Mouse (Mus musculus): ENCODE data around the gene Pbx3. TPM values are rescaled to one million over a fixed set of nuclear protein-coding genes. Genes with fewer than 3 reads are reported as not detected.

Gene Pbx3
- polyA plus RNA-seq, 1 experiment from 2014 or later = 92.9 TPM

DNA sequence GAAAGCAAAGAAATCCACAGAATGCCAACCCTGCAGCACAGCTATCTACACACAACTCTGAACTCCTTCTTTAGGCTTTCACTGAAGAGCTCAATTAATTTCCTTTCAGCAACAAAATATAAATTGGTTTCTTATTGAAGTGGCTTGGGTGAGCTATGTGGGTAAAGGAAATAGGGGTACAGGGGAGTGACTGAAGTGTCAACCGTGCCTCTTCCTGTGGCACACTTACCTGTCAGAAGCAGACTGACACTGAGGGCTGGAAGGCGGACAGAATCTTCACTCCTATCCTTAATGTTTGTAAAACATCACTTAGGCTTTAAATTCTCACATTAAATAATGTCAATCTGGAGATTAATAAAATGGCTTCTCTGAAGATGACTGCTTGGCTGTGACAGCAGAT lies 168.6 kb downstream of the Pbx3 start:
- Histone ChIP-seq H3K9me3 (no peaks in the 10 kb centered on the region), H3K27me3 (replicated peaks) (no peaks in the 10 kb centered on the region), H3K27ac (no peak overlapping the region), H3K9ac (no peak overlapping the region), H3K4me1 (no peaks in the 10 kb centered on the region), H3K4me3 (no peak overlapping the region), H3K4me2 (replicated peaks) (no peak overlapping the region), H3K36me3 (peaks cover 17% of the 10 kb centered on the region)
- ATAC-seq (ENCODE audit: low FRiP score, low read depth) = no peak
- 100% methylated on average over 2 of the region's 2 CpGs for WGBS

DNA sequence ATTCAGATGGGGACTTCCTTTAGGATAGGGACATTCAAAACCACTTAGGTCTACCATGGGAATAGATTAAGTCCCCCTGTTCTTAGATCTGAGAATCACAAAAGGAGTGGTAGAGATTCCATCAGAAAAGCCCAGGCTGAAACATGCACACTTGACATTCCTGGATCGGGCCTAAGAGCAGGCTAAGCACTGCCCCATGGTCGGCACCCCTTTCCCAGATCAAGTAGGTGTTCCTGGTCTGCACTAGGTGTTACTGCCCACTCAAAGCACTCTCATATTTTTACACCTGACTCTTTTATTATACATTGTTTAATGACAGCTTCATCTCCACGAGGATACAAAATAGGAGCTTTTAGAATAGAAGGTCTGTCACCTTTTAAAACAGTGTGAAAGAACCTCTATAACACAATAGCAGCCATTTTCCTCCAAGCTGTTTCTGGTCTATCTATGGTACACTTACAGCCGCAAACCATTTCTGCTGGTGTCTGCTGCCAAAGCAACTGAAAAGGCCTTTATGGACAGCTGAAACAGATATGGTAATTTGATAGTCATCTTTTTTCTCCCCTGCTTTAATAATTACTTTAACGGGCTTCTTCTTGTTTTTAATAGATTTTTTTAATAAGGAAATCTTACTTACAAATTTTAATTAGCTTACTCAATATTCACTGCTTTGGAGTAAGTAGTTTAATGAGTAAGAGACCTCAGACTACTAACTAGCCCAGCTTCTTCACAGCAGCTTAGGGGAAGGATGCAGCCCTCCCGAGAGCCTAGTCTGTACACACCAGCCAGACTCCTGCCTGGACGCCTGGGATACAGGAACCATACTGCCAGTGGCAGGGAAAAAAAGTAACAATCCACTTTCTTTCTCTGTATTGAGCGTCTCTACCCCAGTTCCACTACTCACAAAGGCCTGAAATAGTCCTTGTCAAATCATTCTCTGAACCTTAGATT lies 178.8 kb downstream of the Pbx3 start:
- H3K4me3 ChIP-seq = no peak overlapping the region
- WGBS = 74% methylated on average over 8 of the region's 8 CpGs
- H3K9me3 ChIP-seq = no peaks in the 10 kb centered on the region
- no peak overlapping the region for H3K27ac ChIP-seq
- 0 out of 2 replicates have a peak, but pooled peaks cover 2% of the 10 kb centered on the region for H3K36me3 ChIP-seq
- H3K27me3 ChIP-seq (replicated peaks) = no peaks in the 10 kb centered on the region
- ATAC-seq (ENCODE audit: low FRiP score, low read depth) = no peak
- 0 out of 2 replicates have a peak, but pooled peaks cover 2% of the 10 kb centered on the region for H3K4me1 ChIP-seq
- no peak overlapping the region for H3K9ac ChIP-seq
- H3K4me2 ChIP-seq (replicated peaks) = no peak overlapping the region

DNA sequence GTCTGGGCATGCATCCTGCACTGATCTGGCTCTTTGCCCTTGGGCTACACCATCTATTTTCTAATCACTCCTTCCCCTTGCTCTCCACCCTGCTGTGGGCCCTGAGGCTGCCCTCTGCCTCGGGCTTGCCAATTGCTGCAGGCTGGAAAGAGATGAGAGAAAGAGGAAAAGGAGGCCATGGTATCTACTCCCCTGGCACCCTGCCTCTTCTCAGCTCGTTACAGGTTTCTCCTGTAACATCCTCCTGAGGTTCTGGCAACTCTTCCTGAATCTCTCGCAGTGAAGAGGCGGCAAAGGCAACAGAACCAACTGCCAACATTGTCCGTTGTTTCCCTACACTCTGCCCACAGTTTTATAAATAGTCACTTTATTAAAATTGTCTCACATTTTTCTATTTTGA lies 179.7 kb downstream of the Pbx3 start:
- 0 out of 2 replicates have a peak, but pooled peaks cover 2% of the 10 kb centered on the region for H3K36me3 ChIP-seq
- H3K27ac ChIP-seq = no peak overlapping the region
- H3K9me3 ChIP-seq = no peaks in the 10 kb centered on the region
- no peak overlapping the region for H3K4me3 ChIP-seq
- no peak for ATAC-seq (ENCODE audit: low FRiP score, low read depth)
- H3K27me3 ChIP-seq (replicated peaks) = no peaks in the 10 kb centered on the region
- WGBS = 84% methylated on average over 5 of the region's 5 CpGs
- no peak overlapping the region for H3K4me2 ChIP-seq (replicated peaks)
- H3K4me1 ChIP-seq = 0 out of 2 replicates have a peak, but pooled peaks cover 2% of the 10 kb centered on the region
- H3K9ac ChIP-seq = no peak overlapping the region

DNA sequence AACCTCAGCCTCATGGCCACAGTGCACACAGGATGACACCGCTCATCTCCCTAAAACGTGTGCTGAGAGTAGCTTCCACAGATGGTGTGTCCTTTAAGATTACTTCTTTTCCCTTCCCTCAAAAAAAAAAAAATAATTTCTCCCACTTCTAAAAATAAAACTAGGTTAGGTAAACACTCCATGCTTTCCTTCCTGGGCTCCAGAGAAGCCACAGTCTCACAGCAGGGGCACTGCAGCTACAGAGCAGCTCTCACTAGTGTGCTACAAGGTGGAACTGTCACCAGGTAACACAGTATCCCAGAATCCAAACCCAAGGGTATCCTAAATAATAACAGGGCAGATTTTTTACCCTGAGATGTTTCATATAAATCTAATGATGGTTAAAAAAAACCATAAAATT lies 185.6 kb downstream of the Pbx3 start:
- no peak overlapping the region for H3K27ac ChIP-seq
- no peak overlapping the region for H3K9ac ChIP-seq
- H3K4me2 ChIP-seq (replicated peaks) = no peak overlapping the region
- ATAC-seq (ENCODE audit: low FRiP score, low read depth) = no peak
- H3K36me3 ChIP-seq = no peaks in the 10 kb centered on the region
- WGBS = 69% methylated on average over 2 of the region's 2 CpGs
- H3K9me3 ChIP-seq = no peaks in the 10 kb centered on the region
- H3K4me3 ChIP-seq = no peak overlapping the region
- H3K27me3 ChIP-seq (replicated peaks) = no peaks in the 10 kb centered on the region
- no peaks in the 10 kb centered on the region for H3K4me1 ChIP-seq

DNA sequence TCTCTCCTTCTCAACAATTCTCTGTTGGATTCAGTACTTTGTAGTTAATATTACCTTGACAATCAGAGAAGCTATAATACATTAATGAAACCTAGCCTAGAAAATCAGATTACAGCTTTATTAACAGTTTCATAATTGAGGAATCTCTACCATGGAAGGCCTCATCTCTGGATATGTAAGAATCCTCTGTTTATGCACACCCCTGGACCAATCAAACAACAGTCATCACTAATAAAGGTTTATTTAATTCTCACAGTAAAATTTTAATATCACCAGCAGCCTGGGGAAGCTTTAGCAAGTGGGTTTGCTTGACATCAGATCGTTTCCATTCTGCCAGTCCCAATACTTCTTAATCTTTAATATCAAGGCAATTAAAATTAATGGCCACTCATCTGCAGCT lies 191.3 kb downstream of the Pbx3 start:
- Histone ChIP-seq H3K4me1 (0 out of 2 replicates have a peak, but pooled peaks cover 4% of the 10 kb centered on the region), H3K36me3 (peaks cover 8% of the 10 kb centered on the region; the same call in 1 of the 2 replicates), H3K9ac (no peak overlapping the region), H3K27me3 (replicated peaks) (no peaks in the 10 kb centered on the region), H3K9me3 (no peaks in the 10 kb centered on the region), H3K4me2 (replicated peaks) (no peak overlapping the region), H3K27ac (no peak overlapping the region), H3K4me3 (no peak overlapping the region)
- no peak for ATAC-seq (ENCODE audit: low FRiP score, low read depth)
- 71% methylated on average over 1 of the region's 1 CpGs for WGBS

DNA sequence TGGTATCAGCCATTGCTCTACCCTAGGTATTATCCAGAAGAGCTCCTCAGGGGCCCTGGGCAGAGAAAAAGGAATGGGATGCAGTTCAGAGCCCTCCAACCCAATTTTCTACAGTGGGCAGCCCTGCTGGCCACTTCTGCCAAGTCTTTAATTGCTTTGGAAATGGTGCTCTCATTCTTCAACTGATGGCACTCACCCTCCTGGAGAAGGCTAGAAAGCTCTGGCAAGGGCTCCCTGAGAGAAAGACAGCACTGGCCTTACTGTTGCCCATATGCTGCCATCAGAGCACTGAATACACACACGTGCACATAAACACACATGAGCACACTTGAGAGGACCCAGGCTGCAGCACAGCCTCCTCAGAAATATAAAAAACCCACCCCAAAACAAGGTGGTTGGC lies 193.6 kb downstream of the Pbx3 start:
- ATAC-seq (ENCODE audit: low FRiP score, low read depth) = no peak
- 90% methylated on average over 1 of the region's 1 CpGs for WGBS
- H3K9me3 ChIP-seq = no peaks in the 10 kb centered on the region
- H3K27ac ChIP-seq = no peak overlapping the region
- no peak overlapping the region for H3K4me3 ChIP-seq
- no peak overlapping the region for H3K9ac ChIP-seq
- H3K27me3 ChIP-seq (replicated peaks) = no peaks in the 10 kb centered on the region
- H3K36me3 ChIP-seq = peaks cover 16% of the 10 kb centered on the region; the same call in 1 of the 2 replicates
- H3K4me1 ChIP-seq = peaks cover 20% of the 10 kb centered on the region
- H3K4me2 ChIP-seq (replicated peaks) = no peak overlapping the region

DNA sequence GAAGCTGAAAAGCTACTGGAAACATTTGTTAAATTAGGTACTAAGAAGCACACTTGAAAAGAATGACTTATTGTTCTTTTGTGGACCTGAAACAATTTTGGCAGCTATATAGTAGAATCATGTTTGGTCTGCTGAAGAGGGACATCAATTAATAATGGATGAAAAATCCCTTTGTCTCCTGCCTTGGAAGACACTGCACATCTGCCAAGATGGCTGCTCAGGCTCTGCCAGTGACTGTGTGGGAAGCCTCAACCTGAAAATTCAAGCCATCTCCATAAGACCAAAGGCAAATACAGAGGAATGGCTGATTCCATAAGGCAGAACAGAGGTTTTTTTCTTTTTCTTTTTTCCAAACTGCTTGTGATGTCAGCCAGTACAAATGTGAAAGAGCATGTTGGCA lies 194.3 kb downstream of the Pbx3 start:
- Histone ChIP-seq H3K4me1 (peaks cover 27% of the 10 kb centered on the region), H3K27me3 (replicated peaks) (no peaks in the 10 kb centered on the region), H3K9ac (no peak overlapping the region), H3K4me3 (no peak overlapping the region), H3K27ac (no peak overlapping the region), H3K36me3 (peaks cover 16% of the 10 kb centered on the region; the same call in 1 of the 2 replicates), H3K9me3 (no peaks in the 10 kb centered on the region), H3K4me2 (replicated peaks) (no peak overlapping the region)
- no peak for ATAC-seq (ENCODE audit: low FRiP score, low read depth)

DNA sequence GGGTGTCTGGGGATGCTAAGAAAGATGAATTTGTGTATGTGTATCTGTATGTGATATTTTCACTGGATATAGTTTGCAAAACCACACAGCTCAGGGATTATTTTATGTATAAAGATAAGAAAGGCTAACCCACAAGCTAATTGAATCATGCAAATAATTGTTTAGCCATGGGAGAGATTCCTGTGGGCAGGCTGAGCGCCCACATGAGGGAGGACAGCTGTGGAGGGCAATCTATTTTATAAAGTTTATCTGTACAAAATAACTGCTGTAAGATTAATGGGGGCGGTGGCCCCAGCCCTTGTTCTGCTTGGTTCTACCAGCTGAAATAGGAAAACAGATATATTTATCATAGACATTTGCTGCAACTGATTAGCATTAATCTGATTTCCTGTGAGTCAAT lies 202.5 kb downstream of the Pbx3 start:
- Histone ChIP-seq H3K4me3 (no peak overlapping the region), H3K4me1 (peaks cover 15% of the 10 kb centered on the region), H3K27ac (no peak overlapping the region), H3K9me3 (no peaks in the 10 kb centered on the region), H3K4me2 (replicated peaks) (no peak overlapping the region), H3K9ac (no peak overlapping the region), H3K36me3 (peaks cover 20% of the 10 kb centered on the region), H3K27me3 (replicated peaks) (no peaks in the 10 kb centered on the region)
- no peak for ATAC-seq (ENCODE audit: low FRiP score, low read depth)
- 92% methylated on average over 2 of the region's 2 CpGs for WGBS

DNA sequence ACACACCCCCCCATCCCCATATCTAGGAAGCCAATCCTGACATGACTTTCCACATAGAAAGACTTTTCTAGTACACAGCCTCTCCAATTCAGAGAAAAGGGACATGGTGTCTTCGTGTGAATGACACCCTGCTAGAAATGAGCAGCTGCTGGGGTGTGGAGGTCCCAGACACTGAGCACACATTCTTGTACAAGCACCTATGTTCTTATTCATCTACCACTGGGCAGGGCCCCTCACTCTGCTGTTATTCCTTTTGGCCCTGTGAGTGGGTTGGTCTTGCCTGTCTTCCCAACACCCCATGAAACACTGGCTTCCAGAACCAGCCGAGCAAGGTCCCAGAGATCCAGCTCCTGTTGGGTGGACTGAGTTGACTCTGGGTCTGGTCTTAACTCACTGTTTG lies 203.3 kb downstream of the Pbx3 start:
- Histone ChIP-seq H3K9me3 (no peaks in the 10 kb centered on the region), H3K4me2 (replicated peaks) (no peak overlapping the region), H3K27ac (no peak overlapping the region), H3K36me3 (peaks cover 18% of the 10 kb centered on the region), H3K4me1 (peaks cover 12% of the 10 kb centered on the region; the same call in 1 of the 2 replicates), H3K9ac (no peak overlapping the region), H3K27me3 (replicated peaks) (no peaks in the 10 kb centered on the region), H3K4me3 (no peak overlapping the region)
- ATAC-seq (ENCODE audit: low FRiP score, low read depth) = no peak
- WGBS = 94% methylated on average over 2 of the region's 2 CpGs

DNA sequence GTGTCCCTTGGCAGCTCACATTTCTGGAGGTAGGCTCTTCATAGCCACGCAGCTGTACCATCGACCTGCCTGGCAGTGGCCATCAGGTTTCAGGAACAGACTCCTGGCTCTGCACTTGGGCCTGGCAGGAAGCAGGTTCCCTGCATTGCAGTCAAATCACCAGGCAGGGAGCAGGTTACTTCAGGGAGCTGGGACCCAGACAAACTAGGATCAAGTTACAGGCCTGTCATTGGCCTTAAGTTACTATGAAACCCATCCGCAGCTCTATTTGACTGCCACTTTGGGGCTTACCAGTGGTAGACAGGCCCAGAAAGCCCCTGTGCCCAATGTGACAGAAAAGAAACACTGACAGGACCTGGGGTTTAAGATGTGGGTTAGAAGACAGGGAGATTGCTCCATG lies 204.8 kb downstream of the Pbx3 start:
- 60% methylated on average over 3 of the region's 3 CpGs for WGBS
- H3K4me1 ChIP-seq = no peaks in the 10 kb centered on the region
- H3K27ac ChIP-seq = no peak overlapping the region
- H3K36me3 ChIP-seq = peaks cover 18% of the 10 kb centered on the region
- H3K9ac ChIP-seq = no peak overlapping the region
- H3K4me3 ChIP-seq = no peak overlapping the region
- no peaks in the 10 kb centered on the region for H3K27me3 ChIP-seq (replicated peaks)
- no peaks in the 10 kb centered on the region for H3K9me3 ChIP-seq
- ATAC-seq (ENCODE audit: low FRiP score, low read depth) = no peak
- H3K4me2 ChIP-seq (replicated peaks) = no peak overlapping the region

DNA sequence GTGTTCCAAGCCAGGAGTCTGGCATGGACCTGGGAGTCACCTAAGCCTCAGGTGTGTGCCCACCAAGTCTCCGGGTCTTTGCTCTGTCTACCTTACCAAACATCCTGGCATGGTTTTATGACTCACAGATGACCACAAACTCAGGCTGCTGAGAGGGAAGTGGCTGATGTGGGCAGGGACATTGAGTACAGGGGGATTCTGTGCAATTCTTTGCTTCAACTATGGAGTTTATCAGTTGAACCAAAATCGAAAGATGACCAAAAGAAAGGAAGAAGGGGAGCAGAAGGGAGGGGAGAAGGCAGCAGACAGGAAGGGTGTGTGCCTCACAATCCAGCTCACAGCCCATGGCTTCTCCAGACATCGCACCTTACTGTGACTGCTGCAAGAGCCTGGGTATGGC lies 210.5 kb downstream of the Pbx3 start:
- no peaks in the 10 kb centered on the region for H3K36me3 ChIP-seq
- no peaks in the 10 kb centered on the region for H3K27me3 ChIP-seq (replicated peaks)
- H3K27ac ChIP-seq = no peak overlapping the region
- no peak overlapping the region for H3K4me3 ChIP-seq
- H3K4me2 ChIP-seq (replicated peaks) = no peak overlapping the region
- H3K4me1 ChIP-seq = no peaks in the 10 kb centered on the region
- ATAC-seq (ENCODE audit: low FRiP score, low read depth) = no peak
- H3K9ac ChIP-seq = no peak overlapping the region
- H3K9me3 ChIP-seq = no peaks in the 10 kb centered on the region
- WGBS = 90% methylated on average over 3 of the region's 3 CpGs

DNA sequence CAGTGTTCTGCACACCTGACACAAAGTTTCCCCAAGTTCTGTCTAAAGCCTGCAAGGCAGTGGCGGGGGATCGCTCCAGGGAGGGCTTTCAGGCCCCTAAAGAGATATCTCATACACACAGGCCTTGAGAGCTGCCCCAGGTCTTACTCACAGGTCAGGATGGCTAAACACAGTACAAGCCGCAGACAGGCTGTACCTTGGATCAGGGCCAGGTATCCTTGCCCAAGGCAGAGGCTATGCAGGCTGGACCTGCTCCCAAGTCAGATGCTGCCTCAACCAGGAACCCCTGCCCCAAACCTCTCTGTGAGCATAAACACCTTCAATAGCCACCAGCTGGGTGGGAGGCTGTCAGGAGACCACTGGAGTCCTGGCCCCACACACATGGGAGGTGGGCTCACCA lies 215.2 kb downstream of the Pbx3 start:
- no peaks in the 10 kb centered on the region for H3K36me3 ChIP-seq
- no peak for ATAC-seq (ENCODE audit: low FRiP score, low read depth)
- H3K4me1 ChIP-seq = peaks cover 10% of the 10 kb centered on the region; the same call in 1 of the 2 replicates
- H3K4me2 ChIP-seq (replicated peaks) = no peak overlapping the region
- no peak overlapping the region for H3K9ac ChIP-seq
- no peaks in the 10 kb centered on the region for H3K9me3 ChIP-seq
- H3K27ac ChIP-seq = no peak overlapping the region
- no peaks in the 10 kb centered on the region for H3K27me3 ChIP-seq (replicated peaks)
- WGBS = 91% methylated on average over 3 of the region's 3 CpGs
- H3K4me3 ChIP-seq = no peak overlapping the region

DNA sequence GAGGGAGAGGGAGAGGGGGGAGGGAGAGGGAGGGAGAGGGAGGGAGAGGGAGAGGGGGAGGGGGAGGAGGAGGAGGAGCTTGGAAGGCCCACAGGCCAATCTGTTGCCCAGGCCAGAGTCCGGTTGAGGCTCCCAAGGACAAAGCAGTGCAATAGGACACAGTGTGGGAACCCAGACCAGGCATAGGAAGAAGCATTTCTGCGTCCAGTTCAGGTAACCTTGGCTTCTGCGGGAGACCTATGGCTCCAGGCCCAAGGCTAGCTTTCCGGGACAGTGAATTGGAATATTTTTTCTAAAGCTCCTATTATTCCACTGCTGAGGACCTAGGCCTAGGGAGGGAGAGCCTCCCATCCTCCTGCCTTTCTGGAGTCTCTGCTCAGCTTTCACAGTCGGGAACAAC lies 218.1 kb downstream of the Pbx3 start:
- no peak for ATAC-seq (ENCODE audit: low FRiP score, low read depth)
- H3K4me3 ChIP-seq = no peak overlapping the region
- no peak overlapping the region for H3K4me2 ChIP-seq (replicated peaks)
- no peaks in the 10 kb centered on the region for H3K27me3 ChIP-seq (replicated peaks)
- H3K36me3 ChIP-seq = no peaks in the 10 kb centered on the region
- H3K9ac ChIP-seq = no peak overlapping the region
- no peaks in the 10 kb centered on the region for H3K9me3 ChIP-seq
- WGBS = 69% methylated on average over 5 of the region's 5 CpGs
- H3K4me1 ChIP-seq = peaks cover 10% of the 10 kb centered on the region; the same call in 1 of the 2 replicates
- no peak overlapping the region for H3K27ac ChIP-seq

All from neural tube, embryonic 12.5 days (tissue).